Mouse (Mus musculus) cortical plate, adult 2 months (tissue): ENCODE data around the gene Dysf.

Source experiments
- CTCF ChIP-seq: fragments of 200-500 bp; IDR thresholded peaks from 2 replicates; pipeline ENCODE4 v1.5.1; 2011; ENCODE audit warnings: mild to moderate bottlenecking, control low read depth, low read length; ENCODE audit not compliant: insufficient read depth; ENCODE audit errors: extremely low read depth
- POLR2A ChIP-seq: fragments of 200-500 bp; IDR thresholded peaks from 2 replicates; pipeline ENCODE4 v1.6.1; 2011; ENCODE audit warnings: mild to moderate bottlenecking, low read length, control low read depth; ENCODE audit not compliant: insufficient read depth; ENCODE audit errors: extremely low read depth

DNA sequence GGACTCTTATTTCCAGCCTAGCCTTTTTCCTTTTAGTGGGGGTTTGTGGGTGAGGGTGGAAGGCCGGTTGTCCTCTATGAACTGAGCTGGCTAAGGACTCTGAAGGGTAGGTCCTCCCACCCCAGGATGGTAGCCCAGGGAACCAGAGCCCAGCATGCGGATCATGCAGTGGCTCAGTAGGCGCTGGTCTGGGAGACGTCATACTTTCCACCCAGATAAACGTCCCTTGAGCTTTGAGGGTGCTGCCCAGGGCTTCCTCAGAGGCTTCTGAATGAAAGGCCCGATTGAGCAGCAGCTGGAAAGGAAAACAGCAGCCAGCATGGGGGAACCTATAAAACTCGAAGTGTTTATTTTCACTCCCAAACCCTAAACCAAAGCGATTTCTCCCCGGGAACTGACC lies 123.1 kb downstream of the Dysf start:
- TF ChIP-seq CTCF, result no peak
- no peak for TF ChIP-seq POLR2A
